Mouse (Mus musculus) embryonic stem cell, embryonic (primary cell): ENCODE results near the gene Hrg.

Experiments
- CTCF ChIA-PET, 4 experiments: fragments of 300-600 bp in 2 of 4; fragments of 350-600 bp in 2 of 4; sonication (Branson Sonifier 250); formaldehyde crosslinking; loops; one replicate each; lab custom pipeline; 2022; ENCODE audit warnings: inconsistent platforms in 2 of 4; lab: Charles Lee
- POLR2A ChIA-PET, 4 experiments: fragments of 300-600 bp in 2 of 4; fragments of 350-600 bp in 2 of 4; sonication (Branson Sonifier 250); formaldehyde crosslinking; loops; one replicate each; lab custom pipeline; 2022; ENCODE audit warnings: antibody characterized with exemption in 4 of 4, inconsistent platforms in 1 of 4; lab: Charles Lee

Hrg gene

GRCm38 (mm10) chr16:22950840-22951395, at the start of gene Hrg:
Hrg (plus strand) TSS chr16:22951072.
- POLR2A ChIA-PET = interaction anchor here in 1 of 4 experiments (0.7 kb wide), 1 partner anchor 178 kb away, joined by 3 read pairs; no protein-coding TSS in a partner anchor
- CTCF ChIA-PET = interaction anchor here in 1 of 4 experiments (0.7 kb wide), 1 partner anchor 95 kb away, joined by 3 read pairs; no protein-coding TSS in a partner anchor

DNA sequence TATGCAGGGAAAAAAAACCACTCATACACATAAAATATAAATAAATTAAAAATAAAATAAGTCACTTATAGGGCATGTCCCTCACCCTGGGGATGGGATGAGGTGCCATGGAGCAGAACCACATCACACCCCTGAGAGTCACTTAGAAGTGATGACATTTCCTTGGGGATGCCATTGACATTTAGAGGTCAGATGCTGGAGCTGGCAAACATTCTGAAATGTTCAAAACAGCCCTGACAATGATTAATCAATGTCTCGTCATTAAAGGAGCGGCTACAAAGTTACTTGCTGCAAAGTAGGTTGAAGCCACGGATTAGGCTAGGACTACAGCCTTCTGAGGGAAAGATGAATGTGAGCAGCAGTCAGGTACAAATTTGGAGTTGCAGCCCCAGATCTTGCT, 49.5 kb upstream of the Hrg start:
- ChIA-PET POLR2A (no interaction called here), CTCF (no interaction called here)

DNA sequence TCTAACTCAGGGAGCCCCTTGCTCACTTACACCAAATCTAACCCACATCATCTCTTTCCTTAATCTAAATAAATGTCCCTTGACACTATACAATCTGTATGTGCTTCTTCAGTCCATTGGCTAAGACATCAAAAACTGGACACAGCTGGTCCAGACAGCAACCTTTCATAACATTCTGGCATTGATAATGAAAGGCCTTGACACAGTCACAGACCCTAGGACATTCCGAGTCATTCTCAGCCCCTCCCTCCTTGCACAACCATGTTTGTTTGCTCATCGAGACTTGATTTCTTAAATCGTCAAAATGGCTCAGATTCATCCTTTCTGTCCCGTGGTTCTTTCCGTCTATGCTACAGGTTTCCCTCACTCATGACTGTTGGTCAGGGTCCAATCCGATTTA, 41.6 kb upstream of the Hrg start:
- ChIA-PET POLR2A (interaction anchor here in 2 of 4 experiments (0.6 to 1.6 kb wide), 3 partner anchors 8 to 12 kb away, joined by 3 to 5 read pairs (median 4); partner anchors contain the start of gene Fetub (in 2 of the 2)), CTCF (no interaction called here)

GRCm38 (mm10) chr16:22911986-22912385, 38.9 kb upstream of the Hrg start:
- ChIA-PET POLR2A (interaction anchor here in 2 of 4 experiments (1.2 to 1.5 kb wide), 2 partner anchors 8 to 55 kb away, joined by 3 to 5 read pairs; partner anchors contain the start of genes Dnajb11 (in 1 of the 2) and Tbccd1 (in 1 of the 2)), CTCF (no interaction called here)

- ChIA-PET POLR2A (interaction anchor here in 2 of 4 experiments (0.8 to 1.5 kb wide), 3 partner anchors 9 to 56 kb away, joined by 3 to 5 read pairs (median 3); partner anchors contain the start of genes Dnajb11 (in 1 of the 2) and Tbccd1 (in 1 of the 2)), CTCF (no interaction called here)
Observed at GRCm38 (mm10) chr16:22912886-22913285, 38.0 kb upstream of the Hrg start.

DNA sequence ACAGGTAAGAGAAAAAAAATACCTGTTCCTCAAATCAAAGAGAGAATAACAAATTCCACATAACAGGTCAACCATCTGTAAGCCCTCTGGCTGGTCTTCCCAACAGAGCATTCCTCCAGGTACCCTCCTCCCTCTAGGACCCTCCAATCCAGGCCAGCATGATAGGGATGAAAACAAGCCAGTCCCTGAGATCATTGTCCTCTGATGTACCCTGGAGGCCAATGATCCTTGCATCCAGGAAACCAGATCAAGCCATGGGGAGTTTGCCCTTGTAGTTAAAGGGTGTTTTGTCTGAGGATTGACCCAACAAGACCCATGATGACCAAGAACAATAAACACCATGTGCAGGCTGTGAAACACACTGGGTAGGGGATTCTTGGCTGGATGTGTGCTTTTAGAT, 36.6 kb upstream of the Hrg start:
- ChIA-PET CTCF (interaction anchor here in 1 of 4 experiments (1.3 kb wide), 1 partner anchor 107 kb away, joined by 3 read pairs; no protein-coding TSS in a partner anchor), POLR2A (interaction anchor here in 1 of 4 experiments (2.6 kb wide), 1 partner anchor 17 kb away, joined by 10 read pairs; no protein-coding TSS in a partner anchor)

- ChIA-PET POLR2A (interaction anchor here (0.5 to 6.0 kb wide), 23 partner anchors 9 to 606 kb away, joined by 3 to 67 read pairs (median 4); no protein-coding TSS in a partner anchor), CTCF (interaction anchor here in 3 of 4 experiments (0.6 to 0.7 kb wide), 3 partner anchors 13 to 362 kb away, joined by 3 read pairs; no protein-coding TSS in a partner anchor)
Observed at GRCm38 (mm10) chr16:22918034-22918433, 32.8 kb upstream of the Hrg start, which contains the start of gene Fetub. Fetub (plus strand) TSS chr16:22918334.

GRCm38 (mm10) chr16:22918664-22919312, 32.1 kb upstream of the Hrg start:
- POLR2A ChIA-PET = interaction anchor here (0.6 to 6.0 kb wide), 19 partner anchors 9 to 606 kb away, joined by 3 to 67 read pairs (median 4); no protein-coding TSS in a partner anchor
- CTCF ChIA-PET = interaction anchor here in 3 of 4 experiments (0.6 to 0.7 kb wide), 3 partner anchors 12 to 363 kb away, joined by 3 read pairs; no protein-coding TSS in a partner anchor

- ChIA-PET CTCF (no interaction called here), POLR2A (interaction anchor here (0.6 to 6.0 kb wide), 18 partner anchors 10 to 1450 kb away, joined by 3 to 67 read pairs (median 4); no protein-coding TSS in a partner anchor)
Observed at GRCm38 (mm10) chr16:22919971-22920854, 30.7 kb upstream of the Hrg start.

GRCm38 (mm10) chr16:22921761-22922160, 29.1 kb upstream of the Hrg start:
- POLR2A ChIA-PET = interaction anchor here in 3 of 4 experiments (0.6 to 6.0 kb wide), 5 partner anchors 9 to 34 kb away, joined by 3 to 67 read pairs (median 7); no protein-coding TSS in a partner anchor
- CTCF ChIA-PET = interaction anchor here in 1 of 4 experiments (0.7 kb wide), 1 partner anchor 9 kb away, joined by 3 read pairs; no protein-coding TSS in a partner anchor

DNA sequence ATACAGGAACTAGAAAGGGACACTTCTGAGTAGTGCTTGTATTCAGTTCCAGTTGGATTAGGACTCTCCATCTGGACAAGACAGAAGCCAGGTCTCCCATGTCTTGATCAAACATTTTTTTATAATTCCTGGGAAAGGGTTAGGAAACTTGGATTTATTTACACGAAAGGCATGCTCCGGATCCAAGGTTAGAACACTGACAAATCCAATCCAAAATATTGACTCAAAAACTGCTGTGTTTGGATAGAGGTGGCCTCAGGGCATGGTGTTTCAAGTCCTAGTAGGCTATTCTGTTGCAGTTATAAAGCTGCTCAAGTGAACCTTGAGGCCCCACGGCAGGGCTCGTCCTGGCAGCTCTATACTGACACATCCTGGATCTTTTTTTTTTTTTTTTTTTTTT, 28.4 kb upstream of the Hrg start:
- ChIA-PET CTCF (no interaction called here), POLR2A (interaction anchor here in 3 of 4 experiments (0.6 to 6.0 kb wide), 5 partner anchors 8 to 90 kb away, joined by 4 to 67 read pairs (median 7); no protein-coding TSS in a partner anchor)

- ChIA-PET POLR2A (interaction anchor here (0.7 to 4.1 kb wide), 4 partner anchors 9 to 12 kb away, joined by 3 to 67 read pairs (median 21); partner anchors contain the start of gene Fetub (in 2 of the 4)), CTCF (no interaction called here)
Observed at GRCm38 (mm10) chr16:22929575-22929974, 21.3 kb upstream of the Hrg start.

GRCm38 (mm10) chr16:22931431-22932200, 19.3 kb upstream of the Hrg start:
- CTCF ChIA-PET = interaction anchor here in 2 of 4 experiments (0.5 to 1.2 kb wide), 3 partner anchors 10 to 194 kb away, joined by 3 to 5 read pairs (median 4); no protein-coding TSS in a partner anchor

DNA sequence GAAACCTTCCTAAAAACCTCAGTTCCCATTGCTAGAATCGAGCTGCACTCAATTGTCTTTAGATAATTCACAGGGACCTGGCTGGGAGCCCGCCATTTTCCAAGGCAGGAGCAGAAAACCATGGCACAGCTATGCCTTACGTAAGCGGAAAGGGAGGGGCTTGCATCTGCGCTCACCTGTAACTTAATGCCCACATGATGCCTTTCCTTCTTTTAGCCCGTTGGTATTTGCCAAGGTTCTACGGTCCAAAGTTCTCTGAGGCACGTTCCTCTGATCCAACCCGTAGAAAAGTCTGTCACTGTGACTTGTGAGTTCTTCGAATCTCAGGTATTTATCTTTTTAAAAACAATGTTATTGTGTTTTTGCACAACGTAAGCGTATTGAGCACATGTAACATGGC, 13.2 kb upstream of the Hrg start:
- ChIA-PET CTCF (no interaction called here), POLR2A (interaction anchor here in 2 of 4 experiments (0.7 kb wide), 2 partner anchors 18 to 94 kb away, joined by 3 to 4 read pairs; no protein-coding TSS in a partner anchor)

More at GRCm38 (mm10) chr16:22931431-22932200, 19.3 kb upstream of the Hrg start:
- POLR2A ChIA-PET = interaction anchor here (0.6 to 4.1 kb wide), 21 partner anchors 9 to 196 kb away, joined by 3 to 67 read pairs (median 3); partner anchors contain the start of genes Fetub (in 2 of the 4) and Rfc4 (in 1 of the 4)

GRCm38 (mm10) chr16:22938541-22938940, 12.3 kb upstream of the Hrg start:
- ChIA-PET CTCF (no interaction called here), POLR2A (interaction anchor here in 2 of 4 experiments (0.6 to 1.3 kb wide), 3 partner anchors 19 to 687 kb away, joined by 3 read pairs; partner anchors contain the start of gene Fetub (in 1 of the 2))

- POLR2A ChIA-PET = interaction anchor here in 2 of 4 experiments (0.8 to 1.3 kb wide), 2 partner anchors 20 to 21 kb away, joined by 3 read pairs; partner anchors contain the start of gene Fetub (in 1 of the 2)
- CTCF ChIA-PET = no interaction called here
Observed at GRCm38 (mm10) chr16:22939120-22939695, 11.7 kb upstream of the Hrg start.
